Mouse (Mus musculus): Measurements from ENCODE around the gene Vmn1r211.
"Not testable (repeated sequence)": the region's sequence is repeated elsewhere in the genome, so short reads cannot be mapped to it uniquely, and the experiment has no call there.

Gene Vmn1r211

DNA sequence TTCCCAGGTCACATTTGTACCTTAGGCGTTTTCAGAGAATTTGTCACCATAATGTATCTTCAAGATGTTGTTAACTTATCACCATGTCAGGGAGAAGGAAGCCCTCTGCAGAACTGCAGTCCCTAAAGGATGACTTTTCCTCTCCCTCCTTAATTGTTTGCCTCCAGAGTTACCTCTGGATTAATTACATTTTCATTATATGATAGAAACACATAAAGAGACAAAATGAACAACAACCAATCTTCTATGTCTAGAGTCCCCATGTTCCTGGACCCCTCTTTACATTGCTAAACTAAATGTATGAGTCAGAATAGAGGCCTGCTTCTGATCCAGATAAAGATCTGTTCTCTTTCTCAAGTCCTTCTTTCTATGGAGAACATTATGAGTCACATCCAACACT is at the start of gene Vmn1r211:
Vmn1r211 (minus strand) TSS at position 101 of the 400 bp plus-strand sequence.
- no peak for DNase-seq

DNA sequence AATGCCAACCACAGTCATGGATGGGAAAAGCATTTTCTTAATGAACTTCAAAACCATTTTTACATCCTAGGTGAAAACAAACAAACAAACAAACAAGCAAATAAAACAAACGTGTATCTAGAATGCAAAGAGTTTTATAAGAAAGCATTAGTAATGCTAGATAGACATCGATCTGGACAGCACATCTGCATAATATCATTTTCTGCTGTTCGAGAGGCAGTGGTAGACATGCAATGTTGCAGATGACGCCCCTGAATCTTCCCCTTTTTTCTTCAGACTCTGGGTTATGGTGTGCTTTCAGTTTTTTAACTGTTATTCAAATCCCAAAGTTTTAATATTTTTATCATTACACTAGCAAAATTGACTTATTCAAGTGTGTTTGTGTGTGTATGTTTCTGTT is 26.7 kb upstream of the Vmn1r211 start, which contains the start of gene Vmn1r212:
Vmn1r212 (minus strand) TSS at position 101 of the 400 bp plus-strand sequence.
- no peak for DNase-seq

DNA sequence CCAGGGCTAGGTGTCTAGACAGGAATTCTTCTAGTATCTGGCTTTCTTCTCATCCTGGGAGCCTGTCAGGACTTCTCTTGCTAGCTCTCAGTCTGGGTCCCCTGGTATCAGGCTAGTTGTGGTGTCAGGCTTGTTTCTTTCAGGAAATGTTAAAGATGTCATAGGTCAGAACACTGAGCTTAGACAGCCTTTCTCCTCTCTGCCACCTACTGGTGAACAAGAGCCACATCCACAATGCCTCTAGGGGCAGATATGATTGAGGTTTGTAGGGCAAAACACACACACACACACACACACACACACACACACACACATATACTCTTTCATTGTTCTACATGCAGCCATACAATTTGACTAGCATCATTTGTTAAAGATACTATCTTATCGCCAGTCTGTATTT is 21.9 kb upstream of the Vmn1r211 start:
- no peak for DNase-seq

DNA sequence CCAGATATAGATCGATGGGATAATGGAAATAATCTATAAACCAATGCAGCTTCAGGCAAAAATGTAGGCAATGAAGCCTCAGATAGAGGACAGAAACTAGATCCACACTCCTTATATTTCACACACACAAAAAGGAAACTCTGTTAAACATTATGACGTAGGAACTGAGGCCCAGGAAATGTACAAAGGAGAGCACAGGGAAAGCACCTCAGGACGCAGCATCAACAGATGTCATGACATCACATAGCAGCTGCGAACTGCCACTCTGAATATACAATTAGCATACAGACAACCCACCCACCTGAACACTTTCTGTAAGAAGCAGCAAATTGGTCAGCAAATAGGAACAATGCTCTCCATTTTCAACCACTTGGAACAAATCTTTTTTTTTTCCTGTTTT is 2.6 kb downstream of the Vmn1r211 start:
- no peak for DNase-seq

DNA sequence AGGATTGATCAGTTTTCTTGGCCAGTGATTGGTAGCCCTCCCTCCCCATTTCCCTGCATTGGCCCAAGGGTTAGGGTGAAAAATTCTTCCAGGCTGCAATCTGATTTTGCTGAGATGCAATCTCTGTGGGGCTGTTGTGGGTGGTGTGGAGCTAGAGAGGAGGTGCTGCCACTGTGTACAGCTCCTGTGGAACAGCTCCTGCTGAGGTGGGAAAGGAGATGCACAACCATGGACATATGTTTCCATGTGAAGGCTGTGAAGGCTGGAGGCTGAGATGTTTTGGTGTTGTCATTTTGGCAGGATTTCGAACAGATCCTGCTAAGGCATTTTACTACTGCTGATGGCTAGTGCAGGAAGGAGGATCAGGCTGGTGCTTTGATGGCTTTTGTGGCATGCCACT is 10.6 kb downstream of the Vmn1r211 start:
- DNase-seq = no peak

DNA sequence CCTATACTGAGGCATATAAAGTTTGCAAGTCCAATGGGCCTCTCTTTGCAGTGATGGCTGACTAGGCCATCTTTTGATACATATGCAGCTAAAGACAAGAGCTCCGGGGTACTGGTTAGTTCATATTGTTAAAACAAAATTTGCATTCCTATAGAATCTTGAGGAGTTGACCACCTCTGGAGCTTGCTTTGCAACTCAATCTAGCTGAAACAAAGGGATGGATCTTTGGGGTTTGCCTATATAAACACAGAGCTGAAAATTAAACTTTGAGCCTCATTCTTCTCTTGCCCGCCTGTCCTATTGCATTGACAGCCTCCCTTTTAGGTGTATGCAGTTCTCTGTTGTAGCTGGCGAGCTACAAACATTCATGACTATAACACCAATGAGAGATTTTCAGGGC is 13.1 kb downstream of the Vmn1r211 start:
- not testable (repeated sequence) for DNase-seq

DNA sequence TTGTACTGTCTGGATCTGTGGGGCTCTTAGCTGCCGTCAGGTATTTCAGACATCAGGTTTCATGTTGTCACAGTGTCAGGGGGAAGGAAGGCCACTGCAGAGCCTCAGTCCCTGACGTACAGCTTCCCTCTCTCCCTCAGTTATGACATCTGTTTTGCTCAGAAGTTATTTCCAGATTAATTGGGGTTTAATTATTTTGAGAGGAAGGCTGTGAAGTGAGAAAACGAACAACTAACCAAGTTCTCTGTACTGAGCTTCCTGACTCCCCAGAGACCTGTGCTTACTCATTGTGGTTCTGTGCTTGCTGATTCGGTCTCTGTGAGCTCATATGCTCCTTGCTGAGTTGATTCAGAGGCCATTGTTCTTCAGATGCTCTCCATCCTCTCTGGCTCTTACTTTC is 26.1 kb downstream of the Vmn1r211 start, which contains the start of gene Vmn1r210:
Vmn1r210 (minus strand) TSS at position 101 of the 400 bp plus-strand sequence.
- DNase-seq = no peak

DNA sequence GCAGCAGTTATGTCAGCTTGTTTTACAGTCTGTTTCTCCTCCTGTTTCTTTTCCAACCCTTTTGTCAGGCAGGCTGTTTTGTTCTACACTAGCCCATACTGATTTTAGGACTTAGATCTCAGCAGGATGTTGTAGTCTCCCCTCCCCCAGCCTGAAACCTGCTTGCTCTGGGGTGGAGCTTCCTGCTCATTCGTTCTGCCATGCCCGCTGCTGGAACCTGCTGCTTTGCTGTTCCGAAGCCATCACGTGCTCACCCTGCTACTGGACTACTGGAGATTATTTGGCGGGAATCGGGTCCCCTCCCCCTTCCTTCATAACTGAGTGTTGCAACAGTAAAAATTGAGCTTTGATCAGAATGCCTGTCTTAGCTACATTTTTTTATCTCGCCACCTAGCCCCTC is 28.0 kb downstream of the Vmn1r211 start:
- DNase-seq = not testable (repeated sequence)

DNA sequence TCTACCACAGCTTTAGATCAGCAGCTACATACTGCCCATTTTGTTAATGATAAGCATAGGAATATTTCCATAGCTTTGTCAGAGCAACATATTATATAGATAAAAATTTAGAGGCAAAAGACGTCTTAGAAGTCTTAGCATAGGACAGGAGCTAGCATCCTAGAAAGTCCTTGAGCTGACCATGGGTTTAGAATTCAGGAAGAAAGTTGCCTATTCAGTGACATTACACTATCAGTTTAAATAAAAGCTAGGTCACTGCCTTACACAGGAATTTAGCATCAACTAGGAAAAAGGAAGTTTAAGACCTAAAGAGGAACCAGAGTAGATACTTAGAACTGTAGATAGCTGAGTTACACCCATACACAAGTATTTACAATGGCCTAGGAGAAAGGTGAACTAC is 35.8 kb downstream of the Vmn1r211 start:
- not testable (repeated sequence) for DNase-seq

DNA sequence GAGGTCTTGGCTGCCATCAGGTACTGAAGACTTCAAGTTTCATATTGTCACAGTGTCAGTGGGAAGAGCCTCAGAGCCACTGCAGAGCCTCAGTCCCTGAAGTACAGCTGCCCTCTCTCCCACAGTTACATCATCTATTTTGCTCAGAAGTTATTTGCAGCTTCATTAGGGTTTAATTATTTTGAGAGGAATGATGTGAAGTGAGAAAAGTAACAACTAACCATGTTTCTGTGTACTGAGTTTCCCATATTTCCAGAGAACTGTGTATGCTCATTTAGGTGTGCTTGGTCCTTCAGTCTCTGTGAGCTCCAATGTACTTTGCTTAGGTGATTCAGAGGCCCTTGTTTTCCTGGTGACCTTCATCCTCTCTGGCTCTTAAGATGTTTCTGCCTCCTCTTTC is 47.8 kb downstream of the Vmn1r211 start, which contains the start of gene Vmn1r209:
Vmn1r209 (minus strand) TSS at position 101 of the 400 bp plus-strand sequence.
- DNase-seq = not testable (repeated sequence)
